Mouse (Mus musculus) MEL (cell line): Measurements from ENCODE around the gene Sycp1.

Source experiments
- CTCF ChIP-seq, 3 experiments: IDR thresholded peaks in 2 of 3; conservative IDR thresholded peaks in 1 of 3; 2 replicates each; pipeline ENCODE4 v1.5.1; 2011 to 2012; ENCODE audit warnings: low read length in 3 of 3, low read depth in 2 of 3, mild to moderate bottlenecking in 2 of 3, improper control_type of control experiment in 1 of 3, inconsistent platforms in 1 of 3, mixed read lengths in 1 of 3, moderate library complexity in 1 of 3; ENCODE audit not compliant: control insufficient read depth in 1 of 3, insufficient read depth in 1 of 3, poor library complexity in 1 of 3, severe bottlenecking in 1 of 3
- EP300 ChIP-seq, 2 experiments: IDR thresholded peaks; 2 replicates each; pipeline ENCODE4 v1.6.1; 2011; ENCODE audit warnings: improper control_type of control experiment in 2 of 2, low read length in 2 of 2, low read depth in 1 of 2, mild to moderate bottlenecking in 1 of 2
- MYC ChIP-seq: IDR thresholded peaks from 2 replicates; pipeline ENCODE4 v1.6.1; 2011; ENCODE audit warnings: low read depth, mild to moderate bottlenecking, low read length, improper control_type of control experiment, moderate library complexity
- RAD21 ChIP-seq: IDR thresholded peaks from 2 replicates; pipeline ENCODE4 v1.6.1; 2011; ENCODE audit warnings: mild to moderate bottlenecking, low read depth, low read length, improper control_type of control experiment
- SIN3A ChIP-seq: IDR thresholded peaks from 2 replicates; pipeline ENCODE4 v1.6.1; 2012; ENCODE audit warnings: low read length, improper control_type of control experiment, inconsistent platforms
- SMC3 ChIP-seq: IDR thresholded peaks from 2 replicates; pipeline ENCODE4 v1.6.1; 2011; ENCODE audit warnings: low read depth, low read length, improper control_type of control experiment
- TAL1 ChIP-seq: IDR thresholded peaks from 2 replicates; pipeline ENCODE4 v1.6.1; 2012; ENCODE audit warnings: mild to moderate bottlenecking, inconsistent platforms, low read length, moderate library complexity, mixed read lengths
- ZKSCAN1 ChIP-seq: IDR thresholded peaks from 2 replicates; pipeline ENCODE4 v1.6.1; 2012; ENCODE audit warnings: low read depth, mild to moderate bottlenecking, inconsistent platforms, low read length, improper control_type of control experiment, moderate library complexity
- ZMIZ1 ChIP-seq: IDR thresholded peaks from 2 replicates; pipeline ENCODE4 v1.6.1; 2012; ENCODE audit warnings: low read depth, mild to moderate bottlenecking, inconsistent platforms, low read length, improper control_type of control experiment, moderate library complexity

GRCm38 (mm10) chr3:102782618-102783017 is 153.3 kb downstream of the Sycp1 start, which contains the start of gene Tshb:
- TF ChIP-seq ZMIZ1 (no peak), RAD21 (no peak), CTCF (IDR thresholded peaks at IDR 0.05 in 2 of 3, conservative IDR thresholded peaks at IDR 0.05 in 1 of 3; ENCODE audit: control insufficient read depth in 1 of 3, insufficient read depth in 1 of 3, low read depth in 2 of 3, low read length in 3 of 3, poor library complexity in 1 of 3, severe bottlenecking in 1 of 3) (no peak), EP300 (IDR thresholded peaks at IDR 0.05; ENCODE audit: low read depth in 1 of 2, low read length in 2 of 2) (no peak), TAL1 (no peak), MYC (no peak), SMC3 (no peak), SIN3A (no peak), ZKSCAN1 (no peak)
